Mouse (Mus musculus) bone marrow macrophage, adult 2 months (primary cell): Measurements from ENCODE around the gene Pon3. TPM values are rescaled to one million over a fixed set of nuclear protein-coding genes. Genes with fewer than 3 reads are reported as not detected.

Source experiments
- H3K27ac ChIP-seq: 2 replicates; pipeline ENCODE4 v1.5.1; 2012; ENCODE audit warnings: low read depth, low read length; ENCODE audit not compliant: insufficient read depth
- H3K4me1 ChIP-seq: 2 replicates; pipeline ENCODE4 v1.6.1; 2012; ENCODE audit warnings: low read length; ENCODE audit not compliant: control insufficient read depth, insufficient read depth
- H3K4me3 ChIP-seq: 2 replicates; pipeline ENCODE4 v1.5.1; 2012; ENCODE audit warnings: mild to moderate bottlenecking, low read length, moderate library complexity; ENCODE audit not compliant: insufficient read depth
- CTCF ChIP-seq: IDR thresholded peaks from 2 replicates; pipeline ENCODE4 v1.5.1; 2012; ENCODE audit warnings: low read depth, mild to moderate bottlenecking, low read length, moderate library complexity
- POLR2A ChIP-seq: IDR thresholded peaks from 2 replicates; pipeline ENCODE4 v1.6.1; 2012; ENCODE audit warnings: mild to moderate bottlenecking, low read depth, low read length, borderline replicate concordance
- polyA plus RNA-seq: library from polyadenylated mRNA; stranded (reverse); fragments of >200 nt; gene quantifications from 2 replicates; pipeline ENCODE4 v1.2.4, GENCODE M21; 2012; ENCODE audit not compliant: missing spikeins, insufficient read depth, insufficient read length

The Pon3 gene
- polyA plus RNA-seq, 1 experiment: 40.1 TPM

DNA sequence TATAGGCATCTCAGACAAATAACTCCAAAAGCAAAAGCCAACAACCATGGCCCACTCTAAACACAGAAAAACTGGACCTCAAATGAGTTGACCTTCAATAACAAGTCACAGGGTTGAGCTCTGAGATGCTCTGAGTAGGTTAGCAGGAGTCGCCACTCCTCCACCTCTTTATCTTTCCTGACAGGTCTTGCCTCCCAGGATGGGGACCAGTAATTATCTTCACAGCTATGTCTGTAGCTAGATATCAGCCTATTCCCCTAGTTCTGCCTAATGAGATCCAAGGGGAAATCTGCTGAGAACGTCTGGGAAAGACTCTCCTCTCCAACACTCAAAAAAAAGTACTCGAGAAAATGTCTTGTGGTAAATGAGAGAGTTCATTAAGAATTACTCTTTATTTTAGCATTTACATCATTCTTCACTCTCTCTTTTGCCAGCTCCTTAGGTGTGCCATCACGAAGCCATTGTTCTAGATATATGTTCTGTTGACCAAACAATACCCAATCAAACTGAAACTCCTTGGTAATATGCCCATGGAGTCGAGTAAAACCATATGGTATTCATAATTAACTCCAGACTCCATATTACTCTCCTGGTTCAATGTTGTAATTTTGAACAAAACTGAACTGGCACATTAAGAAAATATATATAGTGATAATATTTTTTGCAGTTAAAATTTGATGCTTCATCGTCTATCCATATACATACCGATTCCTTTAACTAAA lies 69.7 kb downstream of the Pon3 start:
- no peak overlapping the region for H3K27ac ChIP-seq
- H3K4me1 ChIP-seq: no peaks in the 10 kb centered on the region
- no peak overlapping the region for H3K4me3 ChIP-seq
- TF ChIP-seq CTCF (no peak), POLR2A (no peak)

- Histone ChIP-seq H3K4me1 (no peaks in the 10 kb centered on the region), H3K27ac (no peak overlapping the region), H3K4me3 (no peak overlapping the region)
- no peak for TF ChIP-seq CTCF
- no peak for TF ChIP-seq POLR2A
Observed at GRCm38 (mm10) chr6:5180645-5181044, 75.4 kb downstream of the Pon3 start.

DNA sequence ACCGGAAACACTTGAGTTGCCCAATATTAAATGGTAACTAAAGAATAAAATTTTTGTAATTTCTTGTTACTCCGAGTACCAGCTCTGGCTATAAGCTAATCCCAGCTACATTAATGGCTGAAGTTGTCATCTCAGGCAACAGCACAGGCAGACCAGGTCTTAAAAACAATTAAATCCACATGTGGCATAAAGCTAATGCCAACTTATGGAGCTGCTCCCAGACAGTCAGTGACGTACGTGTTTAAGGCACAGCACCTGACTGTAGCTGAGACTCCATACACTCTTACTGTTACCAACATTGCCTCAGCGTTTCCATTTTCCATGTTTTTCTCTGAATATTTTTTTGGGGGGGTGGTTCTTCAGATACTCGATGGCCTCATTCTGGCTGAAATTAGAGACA lies 76.9 kb downstream of the Pon3 start:
- H3K4me1 ChIP-seq: peaks cover 5% of the 10 kb centered on the region
- no peak for TF ChIP-seq POLR2A
- no peak for TF ChIP-seq CTCF
- H3K4me3 ChIP-seq: no peak overlapping the region
- no peak overlapping the region for H3K27ac ChIP-seq

- Histone ChIP-seq H3K27ac (no peak overlapping the region), H3K4me3 (no peak overlapping the region), H3K4me1 (peaks cover 8% of the 10 kb centered on the region)
- TF ChIP-seq CTCF (no peak), POLR2A (no peak)
Observed at GRCm38 (mm10) chr6:5177967-5178891, 77.9 kb downstream of the Pon3 start.

GRCm38 (mm10) chr6:5174179-5174812 lies 81.8 kb downstream of the Pon3 start:
- Histone ChIP-seq H3K4me1 (peaks cover 8% of the 10 kb centered on the region), H3K27ac (no peak overlapping the region), H3K4me3 (no peak overlapping the region)
- TF ChIP-seq POLR2A: no peak
- no peak for TF ChIP-seq CTCF

GRCm38 (mm10) chr6:5172571-5172970 lies 83.5 kb downstream of the Pon3 start:
- peaks cover 10% of the 10 kb centered on the region for H3K4me1 ChIP-seq
- H3K4me3 ChIP-seq: no peak overlapping the region

DNA sequence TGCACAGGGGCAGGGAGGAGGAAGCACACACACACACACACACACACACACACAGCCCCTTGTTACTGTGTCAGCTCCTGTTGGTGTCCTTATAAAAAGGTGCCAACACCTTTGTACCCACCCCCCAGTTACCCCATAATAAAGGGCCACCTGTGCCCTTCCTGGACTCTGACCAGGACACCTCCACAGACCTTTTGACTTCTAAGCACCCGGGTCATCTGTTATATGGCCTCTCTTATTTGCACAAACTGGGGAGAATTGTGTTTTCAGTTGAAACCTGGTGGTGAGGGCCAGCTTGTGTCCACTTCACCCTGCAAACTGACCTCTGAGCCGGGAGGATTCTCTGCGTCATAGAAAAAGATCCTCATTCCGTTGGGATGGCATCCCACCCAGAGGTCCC lies 84.7 kb downstream of the Pon3 start:
- H3K4me1 ChIP-seq: peaks cover 15% of the 10 kb centered on the region
- TF ChIP-seq CTCF: no peak
- no peak for TF ChIP-seq POLR2A
- no peak overlapping the region for H3K27ac ChIP-seq
- H3K4me3 ChIP-seq: no peak overlapping the region

More at GRCm38 (mm10) chr6:5172571-5172970, 83.5 kb downstream of the Pon3 start:
- H3K27ac ChIP-seq: no peak overlapping the region
- no peak for TF ChIP-seq POLR2A
- no peak for TF ChIP-seq CTCF

Other genes with a start within 250 kb of the Pon3 start
- gene Pon1, start 62.3 kb downstream of the Pon3 start, polyA plus RNA-seq: not detected in 2 replicates
- 101 and 107 TPM in 2 replicates for gene Pon2, start 42.2 kb upstream of the Pon3 start, polyA plus RNA-seq
- gene Asb4, start 127.1 kb upstream of the Pon3 start, polyA plus RNA-seq: 1.1 and 1.4 TPM in 2 replicates
- 0.23 and 0.42 TPM in 2 replicates for gene Pdk4, start 240.0 kb upstream of the Pon3 start, polyA plus RNA-seq